Mouse (Mus musculus) spleen, adult 2 months (tissue): ENCODE measurements around the gene Arhgap8.

Experiments used
- CTCF ChIP-seq: fragments of 200-500 bp; IDR thresholded peaks from 2 replicates; pipeline ENCODE4 v1.5.1; 2011; ENCODE audit warnings: mild to moderate bottlenecking, inconsistent platforms; ENCODE audit not compliant: insufficient read depth, insufficient read length, insufficient replicate concordance; ENCODE audit errors: extremely low read depth
- POLR2A ChIP-seq: fragments of 200-500 bp; IDR thresholded peaks from 2 replicates; pipeline ENCODE4 v1.6.1; 2011; ENCODE audit warnings: low read depth, low read length, inconsistent platforms

DNA sequence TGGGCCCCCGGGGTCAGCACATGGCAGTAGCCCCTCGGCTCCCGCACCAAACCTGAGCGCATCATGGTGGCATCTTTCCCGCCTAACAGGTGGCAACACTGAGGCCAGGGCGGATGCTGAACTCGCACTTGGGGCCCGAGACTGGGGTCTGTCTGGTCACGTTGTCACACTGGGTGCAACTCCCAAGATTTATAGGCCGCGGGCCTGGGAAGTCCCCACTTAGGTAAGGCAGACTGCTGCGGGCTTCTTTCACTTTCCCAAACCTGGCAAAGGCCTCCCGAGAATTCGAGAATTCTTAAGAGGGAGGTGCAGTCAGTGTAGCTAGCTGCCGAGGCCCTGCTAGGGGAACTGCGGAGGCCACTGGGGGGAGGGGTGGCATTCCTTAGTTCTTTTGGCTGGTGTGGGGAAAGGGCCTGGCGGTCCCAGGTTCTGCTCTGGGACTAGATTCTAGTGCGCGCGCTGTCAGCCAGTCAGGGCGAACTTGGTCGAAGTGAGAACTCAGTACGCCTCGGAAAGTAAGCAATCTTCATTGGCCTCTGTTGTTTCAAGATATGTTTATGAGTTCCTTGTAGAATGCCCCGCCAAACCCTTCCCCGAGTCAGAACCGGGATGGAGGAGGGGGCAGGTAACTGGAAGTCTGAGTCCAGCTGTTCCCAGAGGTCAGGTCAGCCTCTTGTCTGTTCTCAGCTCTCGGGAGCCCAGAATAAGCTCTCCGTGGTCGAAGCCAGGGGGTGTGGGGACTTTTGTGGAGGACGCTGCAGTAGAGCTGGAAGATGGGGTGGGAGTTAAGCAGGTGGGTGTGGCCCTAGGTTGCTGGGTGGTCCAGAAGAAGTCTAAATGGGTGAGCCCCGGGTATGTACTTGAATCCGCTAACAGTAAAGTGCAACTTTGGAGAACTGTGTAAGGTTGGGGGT, 696 bp downstream of the Arhgap8 start:
- no peak for TF ChIP-seq CTCF
- no peak for TF ChIP-seq POLR2A
